11 mouse cellular contexts compared by ENCODE assay signal in the genomic region with DNA sequence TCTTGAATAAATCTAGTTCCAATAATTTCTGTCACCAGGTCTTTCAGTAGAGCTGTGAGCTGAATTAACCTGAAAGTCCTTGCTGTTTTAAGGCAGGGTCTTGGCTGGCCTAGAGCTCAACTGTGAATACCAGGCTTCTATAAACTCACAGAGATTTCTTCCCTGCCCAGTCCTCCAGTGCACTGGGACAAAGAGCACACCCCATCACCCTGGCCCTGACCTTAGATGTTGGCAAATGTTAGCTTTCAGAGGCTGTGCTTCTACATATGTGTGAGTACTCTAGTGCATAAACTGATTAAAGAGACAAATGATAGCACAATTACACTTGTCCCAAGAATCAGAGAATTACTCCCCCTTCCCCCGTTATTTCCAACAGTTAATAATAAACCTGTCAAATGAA. TPM values are rescaled to one million over a fixed set of nuclear protein-coding genes. Genes with fewer than 3 reads are reported as not detected.
A peak's percentile ranks its signal among the peaks of the same experiment; 100 is the strongest.
DNase-seq lines count a peak whose midpoint lies in the region; ATAC-seq and TF ChIP-seq lines count a peak whose summit lies in the region.
"Had no signal": no experiment of that assay in that cellular context is flagged by ENCODE, and none has a peak within 500 bp of the region (broad histone marks: within the 10 kb centered on the region; RNA-seq: fewer than 3 reads in every experiment).

No protein-coding gene starts in this region.

- H3K27me3 ChIP-seq in heart, embryonic 14.5 days (ENCODE audit: control insufficient read depth, insufficient read depth, low read length), result no peaks in the 10 kb centered on the region
- H3K27me3 ChIP-seq in testis, adult 2 months (ENCODE audit: control insufficient read depth, insufficient read depth, low read length), result no peaks in the 10 kb centered on the region
- no peaks in the 10 kb centered on the region for H3K27me3 ChIP-seq in limb, embryonic 15.5 days
- H3K27me3 ChIP-seq: Patski had no signal

- 81% methylated on average over 1 of the region's 1 CpGs for WGBS in heart, embryonic 14.5 days
- WGBS in limb, embryonic 15.5 days, result 74% methylated on average over 1 of the region's 1 CpGs

- no peak overlapping the region for H3K27ac ChIP-seq in heart, embryonic 14.5 days (replicated peaks in 1 of 2; ENCODE audit: control insufficient read depth in 1 of 2, insufficient read depth in 1 of 2, low read depth in 2 of 2, low read length in 2 of 2)
- H3K27ac ChIP-seq in testis, adult 2 months (ENCODE audit: control insufficient read depth, insufficient read depth, low read depth, low read length), result peak overlapping the region; percentile 91
- H3K27ac ChIP-seq in limb, embryonic 15.5 days, result no peak overlapping the region

- DNase-seq in heart, postnatal 14 days, result no peak
- no peak for DNase-seq in testis, postnatal 10 days (ENCODE audit: low spot score)
- DNase-seq in spleen, postnatal 36 days (ENCODE audit: low spot score in 2 of 2), result no peak
- no peak for DNase-seq in left cerebral cortex, adult 18-20 months (ENCODE audit: low spot score in 2 of 2)
- DNase-seq: cerebellum, adult 11-12 months; kidney, adult 8-10 months; thymus, postnatal 14 days had no signal

- no peak overlapping the region for H3K9ac ChIP-seq in heart, embryonic 14.5 days (ENCODE audit: low read length)
- no peak overlapping the region for H3K9ac ChIP-seq in limb, embryonic 15.5 days

- no peak for ATAC-seq in heart, embryonic 14.5 days (ENCODE audit: insufficient number of reproducible peaks, insufficient read depth, low FRiP score, low read depth)
- ATAC-seq in limb, embryonic 15.5 days (ENCODE audit: insufficient number of reproducible peaks, low FRiP score, low TSS enrichment, low read depth), result no peak

- peaks cover 5 to 17% of the 10 kb centered on the region in 2 experiments for H3K4me1 ChIP-seq in heart, embryonic 14.5 days (ENCODE audit: control insufficient read depth in 2 of 2, insufficient read depth in 2 of 2, low read length in 2 of 2)
- peaks cover 12% of the 10 kb centered on the region for H3K4me1 ChIP-seq in testis, adult 2 months (ENCODE audit: control insufficient read depth, insufficient read depth, low read length)
- peaks cover 14% of the 10 kb centered on the region for H3K4me1 ChIP-seq in limb, embryonic 15.5 days

- TF ChIP-seq POLR2A in testis, adult 2 months (IDR thresholded peaks at IDR 0.05; ENCODE audit: control insufficient read depth, low read depth, low read length), result no peak

- H3K36me3 ChIP-seq in heart, embryonic 14.5 days (ENCODE audit: control insufficient read depth, insufficient read depth, low read length), result no peaks in the 10 kb centered on the region
- no peaks in the 10 kb centered on the region for H3K36me3 ChIP-seq in testis, adult 2 months (ENCODE audit: control insufficient read depth, insufficient read depth, low read length)
- H3K36me3 ChIP-seq in limb, embryonic 15.5 days, result no peaks in the 10 kb centered on the region

- no peak for TF ChIP-seq CTCF in testis, adult 2 months (IDR thresholded peaks at IDR 0.05; ENCODE audit: control insufficient read depth, insufficient read depth, insufficient replicate concordance, low read depth, low read length)

- intact Hi-C loops in heart, postnatal 14 days (cut with DNase I), result loop anchor here (5.0 kb wide), 1 partner anchor 187 kb away; the partner anchor contains the start of gene Clasp2

- H3K4me2 ChIP-seq in heart, embryonic 14.5 days (ENCODE audit: low read length), result peak overlapping the region; percentile 68; the same call in 1 of the 2 replicates
- H3K4me2 ChIP-seq in limb, embryonic 15.5 days, result no peak overlapping the region

- peak overlapping the region in 1 of 2 experiments; percentile 89; a peak in 1 of 4 replicates for H3K4me3 ChIP-seq in heart, embryonic 14.5 days (ENCODE audit: control insufficient read depth in 1 of 2, insufficient read depth in 1 of 2, low read depth in 1 of 2, low read length in 2 of 2)
- H3K4me3 ChIP-seq in testis, adult 2 months (ENCODE audit: control insufficient read depth, low read depth, low read length), result no peak overlapping the region
- H3K4me3 ChIP-seq in limb, embryonic 15.5 days, result peak overlapping the region; percentile 99; the same call in 1 of the 2 replicates

- H3K9me3 ChIP-seq in heart, embryonic 14.5 days (ENCODE audit: control insufficient read depth, low read length), result no peaks in the 10 kb centered on the region
- no peaks in the 10 kb centered on the region for H3K9me3 ChIP-seq in limb, embryonic 15.5 days

RNA-seq across cellular contexts. Expression of gene Ubp1, which starts 1.1 kb away (rescaled TPM):
- polyA plus RNA-seq in heart, embryonic 14.5 days (2014; fragmentation: Nextera tagmentation; extraction: Ambion mirVana), result 25.9 and 27.6 TPM in 2 replicates
- total RNA-seq in heart, postnatal 14 days (2021), result 10 to 100 TPM; 28.8 to 32.0 TPM
- 58.2 and 59.0 TPM in 2 replicates for polyA plus RNA-seq in testis, adult 2 months (2012; rRNA removed)
- polyA plus RNA-seq in limb, embryonic 15.5 days (2015; fragmentation: Nextera tagmentation; extraction: Ambion mirVana), result 29.7 and 30.2 TPM in 2 replicates
- total RNA-seq in left cerebral cortex, adult 18-20 months (2021), result 10 to 100 TPM; 65.0 to 65.2 TPM
